5 mouse cellular contexts compared by ENCODE assay signal in the genomic region with DNA sequence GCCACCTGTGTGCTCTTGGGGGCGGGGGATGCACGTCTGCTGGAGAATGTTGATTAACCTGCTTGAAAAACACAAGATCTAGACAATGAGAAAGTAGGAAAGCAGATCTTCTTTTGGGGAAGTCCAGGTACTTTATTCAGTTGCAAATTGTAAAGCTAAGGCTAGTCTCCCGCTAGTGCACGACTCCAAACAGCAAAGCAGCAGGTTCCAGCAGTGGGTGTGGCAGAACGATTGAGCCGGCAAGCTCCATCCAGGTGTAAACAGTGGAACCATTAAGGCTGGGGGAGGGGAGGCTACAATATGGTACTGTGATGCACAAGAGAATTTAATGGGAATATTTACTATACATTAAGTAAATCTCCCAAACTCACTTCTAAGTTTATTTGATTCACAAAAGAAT.
A peak's percentile ranks its signal among the peaks of the same experiment; 100 is the strongest.
DNase-seq lines count a peak whose midpoint lies in the region; TF ChIP-seq lines count a peak whose summit lies in the region.
"Not testable (repeated sequence)": the region's sequence is repeated elsewhere in the genome, so short reads cannot be mapped to it uniquely, and the experiment has no call there.

No protein-coding gene starts in this region.

- not testable (repeated sequence) for H3K4me3 ChIP-seq in ES-Bruce4 (ENCODE audit: low read depth, low read length)

- H3K9me3 ChIP-seq in ES-Bruce4 (replicated peaks; ENCODE audit: control insufficient read depth, insufficient read depth, low read length, poor library complexity, severe bottlenecking), result peaks cover 25% of the 10 kb centered on the region

- TF ChIP-seq POLR2A in ES-Bruce4 (IDR thresholded peaks at IDR 0.05; ENCODE audit: insufficient read depth, low read length), result not testable (repeated sequence)

- not testable (repeated sequence) for H3K36me3 ChIP-seq in ES-Bruce4 (ENCODE audit: control insufficient read depth, insufficient read depth, low read length, poor library complexity, severe bottlenecking)

- H3K9ac ChIP-seq in ES-Bruce4 (ENCODE audit: low read depth, poor library complexity, severe bottlenecking), result not testable (repeated sequence)

- peak overlapping the region; percentile 93; the same call in 1 of the 2 replicates for H3K27ac ChIP-seq in ES-Bruce4 (ENCODE audit: insufficient read depth, low read length)

- not testable (repeated sequence) for H3K27me3 ChIP-seq in ES-Bruce4 (ENCODE audit: control insufficient read depth, insufficient read depth, low read length, poor library complexity, severe bottlenecking)

- H3K4me1 ChIP-seq in ES-Bruce4 (ENCODE audit: control insufficient read depth, insufficient read depth, low read length), result not testable (repeated sequence)

- TF ChIP-seq EP300 in ES-Bruce4 (IDR thresholded peaks at IDR 0.05; ENCODE audit: insufficient read depth, low read depth, low read length), result peak; percentile 96

- peak; percentile 36 for DNase-seq in ES-CJ7 (ENCODE audit: low read depth, low spot score)
- peak; percentile 35 for DNase-seq in R1 (ENCODE audit: low read depth, low spot score)
- peak; percentile 24 for DNase-seq in WW6 (ENCODE audit: low read depth, low spot score)
- peak; percentile 21 for DNase-seq in ZHBTc4 (ENCODE audit: low read depth, low spot score)

- TF ChIP-seq CTCF in ES-Bruce4 (IDR thresholded peaks at IDR 0.05; ENCODE audit: low read depth, low read length), result not testable (repeated sequence)
